Mouse (Mus musculus) adrenal gland (tissue): ENCODE measurements at regions not wholly inside any gene's neighbourhood (a gene's known extent, or its start where the extent isn't known, plus 50 kb on each side); places are given as distances from the start of the nearest gene placed in this dataset.

ENCODE experiments used
- intact Hi-C: fragments of 180-260 bp; cut with DNase I; formaldehyde crosslinking; loops from one replicate; pipeline ENCODE4 v1.15.1; 2025

- intact Hi-C loops = no loop called here
Measured at GRCm38 (mm10) chr7:77632656-77633055, 1105.2 kb downstream of the Ntrk3 start.

DNA sequence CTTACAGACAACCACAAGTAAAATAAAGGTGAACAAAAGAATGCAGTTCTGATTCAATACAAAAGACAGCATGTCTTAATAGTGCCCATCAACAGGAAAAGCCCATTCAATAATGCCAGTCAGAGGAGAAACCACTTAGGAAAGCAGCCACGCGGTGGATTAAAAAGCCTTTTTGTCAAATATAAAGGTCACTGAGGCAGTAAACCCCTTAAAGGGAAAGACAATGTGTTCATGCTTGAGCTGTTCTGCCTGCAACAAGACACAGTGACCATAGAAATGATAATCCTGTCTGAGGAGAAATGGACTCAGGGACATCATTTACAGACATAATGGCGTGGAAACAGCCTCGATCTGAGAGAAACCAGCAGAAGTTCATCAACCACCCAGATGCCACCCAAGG lies 1114.3 kb downstream of the Ntrk3 start:
- intact Hi-C loops = no loop called here

GRCm38 (mm10) chr7:77622934-77623333 lies 1114.9 kb downstream of the Ntrk3 start:
- intact Hi-C loops = no loop called here

- intact Hi-C loops = no loop called here
Measured at GRCm38 (mm10) chr7:77572872-77573271, 1164.9 kb downstream of the Ntrk3 start.

DNA sequence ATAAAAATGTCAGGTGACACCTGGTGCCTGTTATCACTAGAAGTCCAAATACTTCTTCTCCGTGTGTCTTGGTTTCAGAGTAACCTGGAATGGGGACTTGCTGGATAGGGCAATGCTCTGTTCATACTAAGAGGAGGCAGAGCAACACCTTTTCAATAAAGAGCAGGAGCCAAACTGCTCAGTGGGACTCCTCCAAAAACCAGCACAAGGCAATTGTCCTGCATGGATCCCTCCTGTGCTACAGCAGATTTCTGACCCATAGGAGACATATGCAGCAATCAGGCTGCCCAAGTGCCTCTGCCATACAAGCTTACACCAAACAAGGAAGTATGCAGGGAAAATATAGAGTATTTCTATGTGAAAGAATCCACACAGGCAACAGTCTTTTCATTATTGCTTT lies 1178.7 kb downstream of the Ntrk3 start:
- intact Hi-C loops = no loop called here

GRCm38 (mm10) chr7:77558536-77558935 lies 1179.3 kb downstream of the Ntrk3 start:
- intact Hi-C loops = no loop called here

DNA sequence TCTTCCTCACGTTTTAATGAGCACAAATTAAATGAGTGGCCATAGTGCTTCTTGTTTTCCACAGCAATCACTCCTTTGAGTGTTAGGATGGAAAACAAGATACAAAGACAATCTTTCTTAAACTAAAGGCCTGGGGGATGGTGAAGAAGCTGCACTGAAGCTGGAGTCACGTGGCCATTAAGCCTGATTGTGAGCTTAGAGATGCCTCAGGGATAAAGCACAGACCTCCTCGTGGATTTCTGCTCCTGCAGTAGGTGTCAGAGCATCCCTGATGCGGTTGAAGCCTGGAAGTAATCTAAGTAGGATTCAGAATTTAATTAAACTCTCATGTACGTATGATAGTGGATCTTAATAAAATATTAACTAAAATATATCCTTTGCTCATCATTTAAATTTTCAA lies 1200.9 kb downstream of the Ntrk3 start:
- intact Hi-C loops = no loop called here

- intact Hi-C loops = no loop called here
Measured at GRCm38 (mm10) chr7:77527906-77528305, 1209.9 kb downstream of the Ntrk3 start.

GRCm38 (mm10) chr7:77509586-77509985 lies 1228.2 kb downstream of the Ntrk3 start:
- intact Hi-C loops = no loop called here

DNA sequence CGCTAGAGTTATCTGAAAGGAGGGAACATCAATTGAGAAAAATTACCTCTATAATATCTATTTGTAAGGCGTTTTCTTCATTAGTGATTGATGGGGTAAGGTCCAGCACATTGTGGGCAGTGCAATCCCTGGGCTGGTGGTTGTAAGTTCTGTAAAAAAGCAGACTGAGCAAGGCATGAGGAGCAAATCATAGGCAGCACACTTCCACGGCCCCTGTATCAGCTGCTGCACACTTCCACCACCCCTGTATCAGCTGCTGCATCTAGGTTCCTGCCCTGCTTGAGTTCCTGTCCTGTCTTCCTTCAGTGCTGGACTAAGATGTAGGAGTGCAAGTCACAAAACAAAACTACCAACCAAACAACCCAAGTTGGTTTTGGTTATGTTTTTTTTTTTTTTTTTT lies 1230.2 kb downstream of the Ntrk3 start:
- intact Hi-C loops = no loop called here

- intact Hi-C loops = no loop called here
Measured at GRCm38 (mm10) chr7:77502608-77503007, 1235.2 kb downstream of the Ntrk3 start.

- intact Hi-C loops = loop anchor here (10.0 kb wide), 1 partner anchor 1100 kb away; no protein-coding TSS in a partner anchor
Measured at GRCm38 (mm10) chr7:77495066-77495465, 1242.7 kb downstream of the Ntrk3 start.

DNA sequence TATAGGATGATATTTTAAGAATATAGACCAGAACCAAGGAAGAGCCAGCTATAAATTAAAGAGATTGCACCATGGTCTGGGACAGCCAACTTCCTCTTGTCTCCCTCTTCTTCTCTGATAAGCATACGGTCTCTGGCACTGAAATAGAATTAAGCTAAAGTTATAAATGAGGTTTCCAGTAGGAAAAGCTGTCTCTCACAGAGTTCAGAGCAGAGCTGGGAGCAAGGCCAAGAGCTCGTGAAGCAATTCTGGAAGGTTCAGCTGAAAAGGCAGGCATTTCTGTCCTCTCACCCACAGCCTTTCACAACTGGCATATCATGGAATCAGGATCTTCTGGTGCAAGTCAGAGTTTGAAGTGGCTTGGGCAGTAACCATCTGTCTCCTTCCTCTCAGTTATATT lies 1247.8 kb downstream of the Agbl1 start:
- intact Hi-C loops = no loop called here

- intact Hi-C loops = no loop called here
Measured at GRCm38 (mm10) chr7:77446052-77446367, 1216.3 kb downstream of the Agbl1 start.

DNA sequence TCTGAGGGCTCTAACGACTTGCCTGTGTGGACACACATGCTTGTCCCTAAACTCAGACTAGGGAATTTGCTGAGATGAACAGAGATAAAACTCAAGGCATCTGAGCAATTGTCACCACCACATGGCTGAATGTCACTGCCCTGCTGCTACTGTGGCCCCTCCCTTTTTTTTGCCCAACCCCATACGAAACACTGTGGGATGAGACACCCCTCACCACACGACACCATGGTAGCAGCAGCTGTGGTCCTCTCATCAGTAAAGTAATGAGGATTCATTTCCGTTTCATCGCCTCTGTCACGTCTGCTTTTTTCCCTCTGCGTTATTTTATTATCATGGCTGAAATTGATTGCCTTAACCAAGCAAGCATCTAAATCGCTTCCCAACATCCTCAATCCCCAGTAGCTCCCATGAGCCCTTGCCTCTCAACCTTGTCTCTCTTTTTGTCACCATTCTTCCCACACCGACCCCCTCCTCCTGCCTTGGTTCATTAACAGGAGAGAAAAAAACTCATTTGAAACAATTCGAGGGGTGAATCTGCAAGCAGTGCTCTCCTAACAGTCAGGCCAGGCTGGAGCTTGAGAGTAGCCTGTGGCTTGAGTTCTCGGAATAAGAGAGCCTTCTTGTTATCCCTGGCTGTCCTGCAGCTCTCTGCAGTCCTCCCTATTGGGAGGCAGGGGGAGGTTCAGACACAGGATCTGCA lies 1215.8 kb downstream of the Agbl1 start:
- intact Hi-C loops = no loop called here

- intact Hi-C loops = no loop called here
Measured at GRCm38 (mm10) chr7:77441622-77442021, 1211.9 kb downstream of the Agbl1 start.

DNA sequence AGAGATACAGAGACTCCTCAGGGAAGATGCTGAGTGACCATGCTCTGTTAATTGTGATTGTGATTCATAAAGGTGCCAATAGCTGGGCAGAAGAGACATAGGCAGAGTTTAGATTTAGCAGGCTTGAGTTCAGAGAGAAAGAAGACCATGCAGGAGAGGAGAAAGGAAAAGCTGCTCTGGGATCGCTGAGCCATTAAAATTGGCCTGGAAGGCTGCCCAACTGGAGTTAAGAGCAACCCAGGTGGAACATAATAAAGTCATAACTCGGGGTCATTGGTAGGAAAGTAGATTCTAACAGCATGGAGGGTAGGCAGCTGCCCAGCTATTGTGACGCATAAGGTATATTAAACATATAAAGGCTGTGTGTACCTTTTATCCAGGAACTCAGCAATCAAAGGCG lies 1183.9 kb downstream of the Agbl1 start:
- intact Hi-C loops = no loop called here
